Mouse (Mus musculus) ES-E14 (cell line): ENCODE data around the gene 2700097O09Rik. TPM values are rescaled to one million over a fixed set of nuclear protein-coding genes. Genes with fewer than 3 reads are reported as not detected.

Experiments used
- DNase-seq: peaks from one replicate; pipeline ENCODE4 v3.0.0-alpha.2; 2013; ENCODE audit warnings: low read depth, low spot score
- H3K27ac ChIP-seq: 2 replicates; pipeline ENCODE4 v1.5.1; 2012; ENCODE audit warnings: low read depth, mild to moderate bottlenecking, low read length, moderate library complexity, mixed read lengths; ENCODE audit not compliant: poor library complexity, insufficient read depth, severe bottlenecking
- H3K36me3 ChIP-seq: 2 replicates; pipeline ENCODE4 v1.6.1; 2012; ENCODE audit warnings: mild to moderate bottlenecking, low read length, moderate library complexity, mixed read lengths; ENCODE audit not compliant: control insufficient read depth, poor library complexity, insufficient read depth, severe bottlenecking
- H3K4me1 ChIP-seq, 2 experiments: fragments of 150-350 bp in 1 of 2; sonication (generic) in 1 of 2; 2 replicates each; pipeline ENCODE4 v1.6.1; 2012; ENCODE audit warnings: low read length in 2 of 2, mild to moderate bottlenecking in 1 of 2, mixed read lengths in 1 of 2; ENCODE audit not compliant: control insufficient read depth in 2 of 2, insufficient read depth in 2 of 2, poor library complexity in 1 of 2
- H3K4me3 ChIP-seq, 2 experiments: fragments of 150-350 bp in 1 of 2; sonication (generic) in 1 of 2; 2 replicates each; pipeline ENCODE4 v1.5.1; 2012; ENCODE audit warnings: low read length in 2 of 2, low read depth in 1 of 2, mild to moderate bottlenecking in 1 of 2, mixed read lengths in 1 of 2; ENCODE audit not compliant: insufficient read depth in 1 of 2, poor library complexity in 1 of 2, severe bottlenecking in 1 of 2
- H3K9ac ChIP-seq: 2 replicates; pipeline ENCODE4 v1.6.1; 2012; ENCODE audit warnings: low read depth, mild to moderate bottlenecking, low read length, mixed read lengths; ENCODE audit not compliant: poor library complexity, insufficient read depth, severe bottlenecking
- H3K9me3 ChIP-seq: fragments of 150-350 bp; sonication (generic); 2 replicates; pipeline ENCODE4 v1.6.1; 2012; ENCODE audit warnings: low read depth, mild to moderate bottlenecking, low read length; ENCODE audit not compliant: control insufficient read depth, insufficient read depth
- CHD2 ChIP-seq: IDR thresholded peaks from 2 replicates; pipeline ENCODE4 v1.6.1; 2014; ENCODE audit warnings: mild to moderate bottlenecking, low read depth, low read length, inconsistent platforms
- HCFC1 ChIP-seq: IDR thresholded peaks from 2 replicates; pipeline ENCODE4 v1.6.1; 2012; ENCODE audit warnings: low read length, inconsistent platforms, borderline replicate concordance; ENCODE audit not compliant: insufficient read depth
- MAFK ChIP-seq: IDR thresholded peaks from 2 replicates; pipeline ENCODE4 v1.6.1; 2014; ENCODE audit warnings: mild to moderate bottlenecking, low read depth, low read length, inconsistent platforms; ENCODE audit not compliant: insufficient read depth
- ZC3H11A ChIP-seq: IDR thresholded peaks from 2 replicates; pipeline ENCODE4 v1.6.1; 2012; ENCODE audit warnings: low read depth, mild to moderate bottlenecking, inconsistent platforms, low read length, borderline replicate concordance
- ZNF384 ChIP-seq: IDR thresholded peaks from 2 replicates; pipeline ENCODE4 v1.6.1; 2012; ENCODE audit warnings: low read depth, low read length, inconsistent platforms
- in situ Hi-C, 2 experiments: fragments of 600-800 bp; cut with MboI; formaldehyde crosslinking; loops; one replicate each; pipeline ENCODE4 v1.15.1; 2025; ENCODE audit warnings: low sequenced_read_pairs in 2 of 2, inconsistent platforms in 1 of 2; ENCODE audit not compliant: unreplicated experiment in 2 of 2
- total RNA-seq: library from RNA; depleted of rRNA; stranded (reverse); fragments of 300-350 nt; gene quantifications from 2 replicates; pipeline ENCODE4 v1.2.3, GENCODE M21; 2012

The 2700097O09Rik gene
- total RNA-seq, 1 experiment = 33.1 TPM

DNA sequence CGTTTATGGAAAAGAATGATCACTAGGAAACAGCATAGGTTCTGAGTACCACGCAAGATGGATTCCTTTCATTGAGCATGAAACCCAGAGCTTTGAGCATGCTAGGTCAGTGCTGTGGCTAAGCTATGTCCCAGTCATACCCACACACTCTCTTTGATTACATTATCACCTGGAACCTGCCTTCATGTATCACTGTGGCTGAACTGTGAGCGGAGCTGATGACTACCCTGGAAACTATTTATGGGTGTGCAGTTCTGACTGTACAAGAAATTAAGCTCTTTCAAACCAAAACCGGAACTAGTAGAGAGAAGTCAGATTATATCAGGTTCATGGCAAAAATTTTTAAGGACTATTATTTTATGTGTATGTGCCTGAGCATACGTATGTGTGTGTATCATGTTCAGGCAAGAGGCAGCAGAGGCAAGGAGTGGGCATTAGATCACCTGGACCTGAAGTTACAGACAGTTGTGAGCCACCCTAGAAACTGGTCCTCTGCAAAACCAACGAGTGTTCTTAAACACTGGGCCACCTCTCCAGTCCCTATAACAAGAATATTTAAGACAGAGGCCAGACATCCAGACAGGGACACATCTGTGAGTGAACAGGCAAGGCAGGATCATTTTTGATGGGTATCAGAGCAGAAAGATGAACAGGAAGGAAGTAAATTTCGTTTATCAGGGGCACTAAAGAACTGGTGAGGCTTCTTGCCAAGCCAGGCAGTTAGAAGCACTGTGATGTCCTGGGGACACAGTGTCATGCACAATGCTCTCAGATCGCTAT is 63.4 kb downstream of the 2700097O09Rik start:
- Histone ChIP-seq H3K9ac (no peak overlapping the region), H3K4me1 (no peaks in the 10 kb centered on the region), H3K36me3 (no peaks in the 10 kb centered on the region), H3K9me3 (no peaks in the 10 kb centered on the region), H3K27ac (no peak overlapping the region), H3K4me3 (no peak overlapping the region)
- in situ Hi-C loops = no loop called here
- TF ChIP-seq HCFC1 = no peak
- TF ChIP-seq CHD2 = no peak
- no peak for TF ChIP-seq ZNF384
- no peak for TF ChIP-seq MAFK
- TF ChIP-seq ZC3H11A = no peak
- DNase-seq = no peak

DNA sequence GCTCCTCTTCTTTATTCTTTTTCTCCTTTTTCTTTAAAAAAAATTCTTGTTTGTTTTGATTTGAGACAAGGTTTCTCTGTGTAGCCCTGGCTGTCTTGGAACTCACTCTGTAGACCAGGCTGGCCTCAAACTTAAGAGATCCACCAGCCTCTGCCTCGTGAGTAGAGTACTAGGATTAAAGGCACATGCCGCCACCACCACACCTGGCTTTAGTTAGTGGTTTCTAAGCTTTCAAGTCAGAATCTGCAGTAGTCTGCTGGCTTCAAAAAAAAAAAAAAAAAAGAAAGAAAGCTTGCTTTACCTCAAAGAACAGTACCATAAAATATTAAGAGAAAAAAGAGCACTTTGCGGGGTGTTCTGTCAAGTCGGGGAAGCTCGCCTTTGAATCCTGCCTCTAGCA is 64.5 kb downstream of the 2700097O09Rik start:
- no peak overlapping the region for H3K4me3 ChIP-seq
- H3K9me3 ChIP-seq = no peaks in the 10 kb centered on the region
- no peak for DNase-seq
- TF ChIP-seq MAFK (no peak), HCFC1 (no peak), ZC3H11A (no peak), CHD2 (no peak), ZNF384 (no peak)
- H3K4me1 ChIP-seq = no peaks in the 10 kb centered on the region
- no peaks in the 10 kb centered on the region for H3K36me3 ChIP-seq
- no peak overlapping the region for H3K27ac ChIP-seq
- no peak overlapping the region for H3K9ac ChIP-seq
- in situ Hi-C loops = no loop called here

DNA sequence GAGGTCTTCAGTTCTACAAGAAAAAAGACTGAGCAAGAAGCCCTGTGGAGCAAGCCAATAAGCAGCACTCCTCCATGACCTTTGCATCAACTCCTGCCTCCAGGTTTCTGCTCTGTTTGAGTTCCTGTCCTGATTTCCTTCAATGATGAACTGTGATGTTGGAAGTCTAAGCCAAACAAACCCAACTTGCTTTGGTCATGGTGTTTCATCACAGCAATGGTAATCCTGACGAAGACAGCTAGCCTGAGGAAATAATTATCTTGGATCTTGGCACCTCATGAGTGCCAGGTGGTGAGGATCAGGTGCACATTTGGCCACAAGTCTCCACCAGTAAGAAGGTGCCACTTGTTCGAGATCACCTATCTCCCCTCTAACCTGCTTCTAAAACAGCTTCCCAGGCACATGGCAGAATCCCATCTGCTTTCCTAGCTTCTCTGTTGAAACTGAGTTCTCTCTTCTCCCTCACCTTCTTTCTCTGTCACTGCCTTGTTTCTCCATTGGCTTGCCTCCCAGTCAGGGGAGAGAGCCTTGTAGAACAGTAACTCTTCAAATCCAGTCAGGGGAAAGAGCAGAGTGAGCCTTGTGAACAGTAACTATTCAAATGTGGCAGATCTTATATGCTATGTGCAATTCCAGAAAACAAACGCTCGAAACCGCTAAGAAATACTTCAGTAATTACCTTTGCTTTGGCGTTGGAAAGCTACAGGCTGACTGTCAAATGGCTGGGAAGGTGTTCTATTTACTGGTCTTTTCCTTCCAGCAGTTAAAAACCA is 66.1 kb downstream of the 2700097O09Rik start, which contains the start of gene Baz1a:
Baz1a (minus strand) TSS at position 723 of the 773 bp plus-strand sequence.
- H3K9ac ChIP-seq = no peak within 1 kb of the TSS
- H3K36me3 ChIP-seq = no peaks in the 10 kb centered on the region
- no peak for TF ChIP-seq ZNF384
- no peak for TF ChIP-seq ZC3H11A
- no peak for TF ChIP-seq HCFC1
- no peak for TF ChIP-seq MAFK
- no peak for TF ChIP-seq CHD2
- no peaks in the 10 kb centered on the region; a peak in 1 of 4 replicates for H3K4me1 ChIP-seq
- H3K9me3 ChIP-seq = no peaks in the 10 kb centered on the region
- DNase-seq = no peak
- in situ Hi-C loops = no loop called here
- no peak within 1 kb of the TSS for H3K27ac ChIP-seq
- H3K4me3 ChIP-seq = no peak within 1 kb of the TSS

DNA sequence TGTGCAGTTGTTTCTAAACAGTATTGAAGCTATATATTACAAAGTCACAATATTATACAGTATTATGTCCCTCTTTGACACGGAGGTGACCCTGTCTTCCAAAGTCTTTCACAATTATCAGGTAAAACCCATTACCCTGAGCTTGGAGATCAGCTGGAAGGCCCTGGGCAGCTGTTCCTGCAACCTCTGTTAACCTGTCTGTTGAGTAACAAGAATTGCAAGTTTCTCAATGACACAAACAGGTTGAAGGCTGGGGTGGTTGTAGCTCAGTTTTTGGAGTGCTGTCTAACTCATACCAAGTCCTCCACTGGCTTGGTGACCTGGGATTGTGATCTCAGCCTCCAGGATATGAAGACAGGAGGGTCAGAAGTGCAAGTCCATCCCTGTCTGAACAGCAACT is 66.9 kb downstream of the 2700097O09Rik start:
- no peak for TF ChIP-seq HCFC1
- no peak for TF ChIP-seq ZC3H11A
- no peak for TF ChIP-seq ZNF384
- TF ChIP-seq MAFK = no peak
- TF ChIP-seq CHD2 = no peak
- no peak overlapping the region for H3K9ac ChIP-seq
- in situ Hi-C loops = no loop called here

More for the DNA sequence above, 66.9 kb downstream of the 2700097O09Rik start:
- no peaks in the 10 kb centered on the region; a peak in 1 of 4 replicates for H3K4me1 ChIP-seq
- H3K4me3 ChIP-seq = no peak overlapping the region
- H3K36me3 ChIP-seq = no peaks in the 10 kb centered on the region
- H3K27ac ChIP-seq = no peak overlapping the region
- DNase-seq = no peak
- no peaks in the 10 kb centered on the region for H3K9me3 ChIP-seq
